Mouse (Mus musculus) kidney, adult 9 months (tissue): ENCODE data around the gene Ppm1b.

Experiments
- DNase-seq: peaks from one replicate; pipeline ENCODE4 v3.0.0; 2022

The Ppm1b gene

GRCm38 (mm10) chr17:84956441-84956840 is at the start of gene Ppm1b:
TSS of gene Ppm1b (plus strand) at chr17:84956741.
- no peak for DNase-seq

DNA sequence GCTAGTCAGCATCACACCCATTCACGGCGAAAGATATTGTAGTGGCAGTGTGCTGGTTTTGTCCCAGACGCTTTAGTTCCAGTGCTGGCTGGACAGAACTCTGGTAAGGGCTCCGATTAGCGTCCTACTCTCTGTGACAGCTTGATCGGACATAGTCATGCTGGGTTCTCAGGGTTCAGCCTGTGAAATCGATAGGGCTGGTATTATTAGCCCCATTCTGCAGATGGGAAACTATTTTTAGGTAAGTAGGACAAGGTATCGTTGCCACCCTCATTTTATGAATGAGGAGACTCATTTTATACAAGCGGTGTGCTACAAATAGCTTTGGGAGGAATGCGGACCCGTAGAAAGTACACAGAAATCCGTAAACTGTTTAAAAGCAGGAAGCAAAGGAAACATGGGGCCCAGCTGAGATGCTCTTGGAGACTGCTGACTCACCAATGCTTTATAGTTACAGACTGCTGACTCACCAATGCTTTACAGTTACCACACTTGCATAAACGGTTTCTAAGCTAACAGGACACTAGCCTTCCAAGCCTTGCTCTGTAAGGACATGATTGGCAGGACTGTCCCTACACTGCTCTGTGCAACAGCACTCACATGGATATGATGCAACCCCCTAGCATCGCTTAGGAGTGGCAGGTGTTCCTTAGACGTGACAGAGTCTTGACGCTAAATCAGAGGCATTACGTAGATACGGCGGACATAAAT is 34.7 kb upstream of the Ppm1b start:
- no peak for DNase-seq

- no peak for DNase-seq
Observed at GRCm38 (mm10) chr17:84924779-84925178, 31.8 kb upstream of the Ppm1b start.

GRCm38 (mm10) chr17:84926233-84926632 is 30.3 kb upstream of the Ppm1b start:
- no peak for DNase-seq

DNA sequence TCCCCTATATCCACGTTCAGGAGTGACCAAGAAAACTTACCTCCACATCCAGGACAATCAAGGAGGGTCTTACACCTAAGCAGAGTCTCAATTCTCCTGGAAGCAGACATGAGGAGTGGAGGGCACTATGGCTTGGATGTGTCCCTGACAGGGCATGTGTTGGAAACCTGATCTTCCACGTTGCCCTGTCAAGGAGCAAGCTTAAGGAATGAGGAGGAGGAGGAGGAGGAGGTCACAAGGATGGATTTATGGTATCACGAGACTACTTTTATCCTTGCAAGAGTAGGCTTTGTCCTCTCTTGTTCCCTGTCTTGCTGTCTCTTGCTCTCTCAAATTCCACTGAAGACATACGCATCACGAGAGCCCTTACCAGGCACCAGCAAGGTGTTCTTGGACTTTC is 29.0 kb upstream of the Ppm1b start:
- no peak for DNase-seq

- no peak for DNase-seq
Observed at GRCm38 (mm10) chr17:84932943-84933342, 23.6 kb upstream of the Ppm1b start.

DNA sequence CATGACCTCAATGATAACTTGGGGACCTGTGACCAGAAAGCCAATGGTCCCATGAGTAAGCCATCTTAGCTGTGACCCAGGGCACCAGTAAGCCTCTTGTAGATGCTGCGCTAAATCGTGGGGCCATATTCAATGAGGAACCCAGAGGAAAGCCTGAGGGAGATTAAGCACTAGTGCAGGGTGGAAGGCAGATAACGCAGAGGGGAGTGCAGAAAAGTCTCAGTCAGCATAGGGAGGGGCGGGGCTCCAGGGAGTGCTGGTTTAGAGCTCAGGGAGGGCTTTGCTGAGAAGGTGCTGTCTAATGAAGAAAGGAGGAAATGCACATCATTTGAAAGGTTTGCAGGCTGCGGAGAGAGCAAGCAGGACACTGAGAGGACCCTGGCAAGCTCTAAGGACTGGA is 22.6 kb upstream of the Ppm1b start:
- DNase-seq, result no peak

GRCm38 (mm10) chr17:84935620-84936019 is 20.9 kb upstream of the Ppm1b start:
- DNase-seq, result peak; percentile 36

DNA sequence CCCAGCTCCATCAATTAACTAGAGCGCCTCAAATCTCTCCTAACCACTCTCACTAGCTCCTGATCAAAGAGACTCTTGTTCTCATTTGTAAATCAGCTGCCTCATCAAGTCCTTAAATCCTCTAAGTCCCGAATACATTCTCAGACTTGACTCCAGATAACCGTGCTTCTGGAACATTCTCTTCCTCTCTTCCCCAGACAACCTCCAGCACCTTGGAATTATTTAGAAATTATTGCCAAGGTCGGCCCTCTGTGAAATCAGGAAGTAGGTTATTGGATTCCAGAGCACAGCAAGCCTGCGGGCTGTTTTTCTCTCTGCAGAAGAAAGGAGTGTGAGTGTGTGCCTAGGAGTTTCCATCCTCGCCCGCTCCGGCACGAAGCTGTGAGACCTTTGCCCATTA is 20.2 kb upstream of the Ppm1b start:
- DNase-seq, result peak; percentile 30

DNA sequence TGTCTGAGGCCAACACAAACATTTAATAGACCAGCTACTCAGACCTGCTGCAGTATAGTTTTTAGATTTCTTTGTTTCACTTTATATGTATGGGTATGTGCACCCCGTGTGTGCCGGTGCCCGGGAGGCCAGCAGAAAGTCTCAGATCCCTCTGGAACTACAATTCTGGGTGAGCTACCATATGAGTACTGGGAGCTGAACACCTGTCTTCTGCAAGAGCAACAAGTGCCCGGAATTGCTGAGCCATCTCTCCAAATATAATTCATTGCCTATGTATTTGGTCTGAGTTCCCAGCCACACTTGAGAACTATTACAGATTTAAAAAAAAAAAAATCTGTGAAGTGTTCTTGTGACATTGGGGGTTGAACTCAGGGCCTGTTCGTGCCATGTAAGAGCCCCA is 19.7 kb upstream of the Ppm1b start:
- DNase-seq, result no peak

DNA sequence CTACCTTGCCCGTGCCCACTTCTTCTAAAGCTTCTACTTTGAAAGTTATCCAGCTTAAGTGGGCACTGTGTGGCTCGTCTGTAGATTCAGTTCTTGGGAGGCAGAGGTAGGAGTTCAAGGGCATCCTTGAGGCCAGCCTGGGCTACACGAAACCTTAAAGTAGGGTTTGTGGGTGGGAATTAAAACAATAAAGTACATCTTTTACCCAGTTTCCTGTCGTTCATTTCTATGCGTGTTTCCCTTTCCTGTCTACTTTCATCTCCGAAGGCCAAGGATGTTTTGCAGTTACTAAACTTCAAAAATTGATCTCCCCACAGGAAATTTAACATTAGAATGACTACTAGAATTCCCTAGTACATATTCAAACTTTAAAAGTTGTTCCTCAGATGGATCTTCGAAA is 19.3 kb upstream of the Ppm1b start:
- no peak for DNase-seq

GRCm38 (mm10) chr17:84938215-84938614 is 18.3 kb upstream of the Ppm1b start:
- no peak for DNase-seq

DNA sequence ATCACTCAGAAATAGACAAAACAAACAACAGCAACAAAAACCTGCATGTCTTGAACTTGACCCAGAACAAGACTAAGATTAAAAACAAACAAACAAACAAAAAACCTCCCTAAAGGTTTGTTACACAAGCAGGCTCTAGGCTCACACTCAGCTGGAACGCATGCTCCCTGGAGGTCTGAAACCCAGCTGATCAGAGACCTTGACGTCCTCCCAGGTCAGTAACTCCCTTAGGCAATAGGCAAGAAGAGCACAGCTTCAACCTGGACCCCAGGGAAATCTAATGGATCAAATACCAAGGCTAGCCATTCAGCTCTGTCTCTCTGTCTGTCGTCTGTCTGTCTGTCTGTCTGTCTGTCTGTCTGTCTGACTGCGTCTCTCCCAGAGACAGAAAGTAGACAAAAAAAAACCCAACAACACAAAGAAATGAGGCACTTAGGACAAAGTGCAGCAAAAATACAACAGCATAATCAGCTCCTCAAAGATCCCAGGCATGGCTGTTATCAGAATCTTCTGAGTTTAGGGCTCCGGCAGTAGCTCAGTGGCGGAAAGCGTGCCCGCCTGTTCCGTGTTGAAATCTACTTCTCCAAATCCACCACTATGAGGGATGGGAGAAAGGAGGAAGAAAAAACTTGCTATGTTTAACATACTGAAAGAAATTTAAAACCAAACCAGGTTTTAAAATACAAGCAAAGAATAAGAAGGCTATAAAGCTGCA is 16.4 kb upstream of the Ppm1b start:
- peak; percentile 15 for DNase-seq

DNA sequence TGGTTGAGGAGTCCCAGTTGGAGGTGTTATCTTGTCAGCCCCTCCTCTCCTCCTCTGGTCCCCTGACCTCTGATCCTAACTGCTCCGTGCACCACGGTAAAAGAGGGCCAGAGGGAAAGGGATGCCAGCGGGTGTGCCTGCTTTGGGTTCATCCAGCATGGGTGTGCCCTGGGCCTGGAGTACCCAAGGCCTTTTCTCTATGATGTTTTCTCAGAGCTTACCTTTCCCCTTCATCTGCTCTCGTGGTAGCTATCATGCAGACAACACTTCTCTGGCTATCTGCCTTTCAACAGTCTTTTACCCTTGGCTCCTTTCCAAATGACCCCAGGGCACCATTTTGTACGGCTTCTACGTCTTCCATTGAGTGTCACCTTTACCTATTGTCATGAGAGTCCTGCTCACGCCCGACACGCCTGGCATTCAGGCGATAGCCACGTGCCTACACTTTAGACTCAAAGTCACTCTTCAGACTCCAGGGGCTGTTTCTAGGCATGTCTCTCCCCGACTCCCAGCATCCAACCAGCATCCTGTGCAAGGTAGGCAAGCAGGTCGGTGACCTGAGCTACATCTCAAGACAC is 15.2 kb upstream of the Ppm1b start:
- DNase-seq, result no peak

GRCm38 (mm10) chr17:84942358-84943032 is 14.0 kb upstream of the Ppm1b start:
- DNase-seq, result no peak

- no peak for DNase-seq
Observed at GRCm38 (mm10) chr17:84943033-84943393, 13.5 kb upstream of the Ppm1b start.

DNA sequence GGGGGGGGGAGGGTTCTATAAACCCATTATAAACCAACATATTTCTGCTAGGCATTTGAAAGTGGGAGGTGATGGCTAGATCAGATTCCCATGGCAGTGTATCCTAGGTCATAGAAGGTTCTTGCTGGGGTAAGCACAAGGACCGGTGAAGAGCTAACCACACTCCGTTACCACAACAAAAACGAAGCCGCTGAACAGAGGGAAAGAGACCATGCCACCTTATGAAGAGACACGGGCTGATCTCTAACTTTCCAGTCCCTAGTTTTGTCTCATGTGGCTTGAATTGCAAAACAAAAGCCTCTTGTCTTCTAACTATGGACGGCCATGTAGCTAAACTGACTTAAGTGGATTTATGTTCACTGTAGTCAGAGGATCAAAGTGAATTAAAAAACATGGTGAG is 12.2 kb upstream of the Ppm1b start:
- no peak for DNase-seq

DNA sequence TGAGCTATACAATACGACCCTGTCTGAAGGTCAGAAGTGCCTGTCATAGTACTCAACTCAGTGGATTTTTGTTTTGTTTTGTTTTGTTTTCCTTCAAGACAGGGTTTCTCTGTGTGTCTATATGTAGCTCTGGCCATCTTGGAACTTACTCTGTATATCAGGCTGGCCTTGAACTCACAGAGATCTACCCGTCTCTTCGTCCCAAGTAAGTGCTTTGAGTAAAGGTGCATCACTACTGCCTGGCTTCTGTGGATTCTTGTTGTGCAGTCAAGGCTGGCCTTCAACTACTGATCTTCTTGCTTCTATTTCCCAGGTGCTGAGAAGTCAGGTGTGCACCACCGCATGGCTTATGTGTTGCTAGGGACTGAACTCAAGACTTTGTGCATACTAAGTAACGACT is 4.0 kb upstream of the Ppm1b start:
- no peak for DNase-seq

- DNase-seq, result no peak
Observed at GRCm38 (mm10) chr17:84953776-84954175, 2.8 kb upstream of the Ppm1b start.

GRCm38 (mm10) chr17:84954881-84955280 is 1.7 kb upstream of the Ppm1b start:
- no peak for DNase-seq

- DNase-seq, result no peak
Observed at GRCm38 (mm10) chr17:84956931-84957486, 468 bp downstream of the Ppm1b start.

DNA sequence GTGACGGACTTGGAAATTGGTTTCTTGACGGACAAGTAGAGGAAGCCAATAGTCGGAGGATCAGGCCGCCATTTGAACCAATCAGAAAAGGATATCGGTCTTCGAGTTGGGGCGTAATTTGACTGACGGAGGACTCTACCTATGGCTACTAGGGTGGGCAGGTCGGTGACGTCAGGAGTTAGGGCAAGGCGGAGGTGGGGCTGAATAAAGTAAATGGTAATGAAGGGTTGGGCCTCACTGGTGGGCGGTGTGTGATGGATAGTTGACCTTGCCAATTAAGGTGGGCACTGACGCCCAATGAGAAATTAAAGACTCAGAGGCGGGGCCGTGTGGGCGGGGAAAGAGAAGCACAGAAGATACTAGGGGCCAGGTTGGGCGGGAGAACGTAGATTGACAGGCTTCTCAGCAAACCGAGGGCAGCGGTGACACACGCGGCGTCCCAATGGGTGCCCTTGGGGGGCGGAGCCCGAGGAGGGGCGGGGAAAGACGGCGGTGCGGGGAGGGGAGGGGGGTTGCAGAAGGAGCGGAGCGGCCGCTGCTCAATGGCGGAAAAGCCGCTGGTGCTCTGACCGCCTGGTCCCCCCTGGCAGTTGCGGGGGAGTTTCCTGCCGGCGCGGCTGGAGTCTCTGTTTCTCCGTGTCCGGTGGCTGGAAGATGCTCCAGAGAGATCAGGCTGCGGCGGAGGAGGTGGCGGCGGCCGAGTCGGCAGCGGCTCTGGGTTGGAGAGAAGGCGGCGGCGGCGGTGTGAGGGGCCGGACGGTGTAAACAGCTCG is 1.1 kb downstream of the Ppm1b start:
- DNase-seq, result peak; percentile 100
